Mouse (Mus musculus): ENCODE data around the gene Tdrd1. TPM values are rescaled to one million over a fixed set of nuclear protein-coding genes. Genes with fewer than 3 reads are reported as not detected.
"Not testable (repeated sequence)": the region's sequence is repeated elsewhere in the genome, so short reads cannot be mapped to it uniquely, and the experiment has no call there.

The Tdrd1 gene
- under 1 TPM; 0.44 to 0.68 TPM for total RNA-seq (2021)
- long read RNA-seq, experiment 1: 0 reads
- long read RNA-seq, experiment 2: 0 reads

GRCm38 (mm10) chr19:56826047-56826631 lies at the start of gene Tdrd1:
Gene Tdrd1 (plus strand): TSS chr19:56826209.
- no peak for DNase-seq (ENCODE audit: low spot score in 2 of 2)
- intact Hi-C loops (cut with DNase I): loop anchor here (10.0 kb wide), 1 partner anchor 189 kb away; no protein-coding TSS in a partner anchor

GRCm38 (mm10) chr19:56776719-56777382 lies 49.2 kb upstream of the Tdrd1 start:
- intact Hi-C loops (cut with DNase I): loop anchor here (2.0 kb wide), 1 partner anchor 212 kb away; no protein-coding TSS in a partner anchor
- DNase-seq (ENCODE audit: low spot score in 2 of 2): peak; percentile 48 to 62

- intact Hi-C loops (cut with DNase I): not testable (repeated sequence)
Observed at GRCm38 (mm10) chr19:56778532-56778931, 47.5 kb upstream of the Tdrd1 start.

DNA sequence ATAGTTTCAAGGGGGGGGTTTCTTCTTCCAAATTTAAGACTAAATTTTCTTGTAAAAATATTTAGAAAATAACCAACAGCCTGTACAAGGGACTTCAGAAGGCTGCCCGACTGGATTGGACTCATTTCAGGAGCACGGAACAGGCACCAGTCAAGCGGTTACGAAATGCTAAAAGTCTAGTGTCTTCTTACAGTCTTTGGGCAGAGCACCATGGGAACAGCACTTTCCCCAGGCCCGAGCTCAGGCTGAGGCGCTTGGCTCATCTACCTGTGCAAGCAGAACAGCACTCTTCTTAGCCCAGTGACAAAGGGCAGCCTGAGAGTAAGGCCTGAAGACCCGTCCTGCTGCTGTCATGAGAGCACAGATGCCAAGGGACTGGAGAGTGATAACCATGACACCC lies 38.1 kb upstream of the Tdrd1 start:
- DNase-seq (ENCODE audit: low spot score in 2 of 2): no peak
- intact Hi-C loops (cut with DNase I): no loop called here

More at GRCm38 (mm10) chr19:56778532-56778931, 47.5 kb upstream of the Tdrd1 start:
- not testable (repeated sequence) for DNase-seq (ENCODE audit: low spot score in 2 of 2)

DNA sequence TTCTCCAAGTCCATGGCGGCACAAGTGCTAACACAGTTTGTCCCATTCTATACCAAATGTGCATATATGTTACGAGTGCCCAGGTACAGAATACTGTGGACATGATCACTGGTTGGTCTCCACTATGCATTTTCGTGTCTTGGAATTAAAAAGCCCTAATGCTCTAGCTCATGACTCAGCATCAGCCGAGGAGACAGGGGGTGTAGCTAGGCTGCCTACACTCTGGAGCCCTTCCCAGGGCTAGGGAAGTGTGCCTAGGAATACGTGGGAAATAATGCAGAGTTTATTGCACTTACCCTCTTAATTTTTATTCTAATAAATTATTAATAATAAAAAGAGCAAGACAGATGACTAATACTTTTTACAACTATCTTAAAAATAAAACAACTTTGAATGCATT lies 37.1 kb upstream of the Tdrd1 start:
- intact Hi-C loops (cut with DNase I): no loop called here
- DNase-seq (ENCODE audit: low spot score in 2 of 2): no peak

- intact Hi-C loops (cut with DNase I): no loop called here
- DNase-seq (ENCODE audit: low spot score in 2 of 2): no peak
Observed at GRCm38 (mm10) chr19:56797376-56797775, 28.6 kb upstream of the Tdrd1 start.

DNA sequence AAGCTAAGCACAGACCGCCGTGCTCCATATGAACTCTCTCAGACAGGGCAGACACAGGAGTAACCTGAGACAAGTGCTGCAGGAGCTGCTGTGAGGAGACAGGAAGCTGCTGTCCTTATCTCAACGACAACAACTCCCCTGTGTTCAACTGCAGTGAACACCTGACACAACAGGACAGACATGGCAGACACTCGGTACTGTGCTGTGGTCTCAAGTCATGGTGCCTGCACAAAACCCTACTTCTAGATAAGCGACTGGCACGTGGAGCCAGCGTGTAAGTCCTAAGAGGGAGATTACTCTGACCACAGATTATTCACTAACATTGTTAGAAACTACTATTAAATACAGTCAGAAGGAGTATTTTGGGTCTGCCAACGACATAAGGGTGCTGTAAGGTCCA lies 25.8 kb upstream of the Tdrd1 start:
- no peak for DNase-seq (ENCODE audit: low spot score in 2 of 2)
- intact Hi-C loops (cut with DNase I): no loop called here

GRCm38 (mm10) chr19:56800930-56801655 lies 24.9 kb upstream of the Tdrd1 start:
- no peak for DNase-seq (ENCODE audit: low spot score in 2 of 2)
- intact Hi-C loops (cut with DNase I): no loop called here

DNA sequence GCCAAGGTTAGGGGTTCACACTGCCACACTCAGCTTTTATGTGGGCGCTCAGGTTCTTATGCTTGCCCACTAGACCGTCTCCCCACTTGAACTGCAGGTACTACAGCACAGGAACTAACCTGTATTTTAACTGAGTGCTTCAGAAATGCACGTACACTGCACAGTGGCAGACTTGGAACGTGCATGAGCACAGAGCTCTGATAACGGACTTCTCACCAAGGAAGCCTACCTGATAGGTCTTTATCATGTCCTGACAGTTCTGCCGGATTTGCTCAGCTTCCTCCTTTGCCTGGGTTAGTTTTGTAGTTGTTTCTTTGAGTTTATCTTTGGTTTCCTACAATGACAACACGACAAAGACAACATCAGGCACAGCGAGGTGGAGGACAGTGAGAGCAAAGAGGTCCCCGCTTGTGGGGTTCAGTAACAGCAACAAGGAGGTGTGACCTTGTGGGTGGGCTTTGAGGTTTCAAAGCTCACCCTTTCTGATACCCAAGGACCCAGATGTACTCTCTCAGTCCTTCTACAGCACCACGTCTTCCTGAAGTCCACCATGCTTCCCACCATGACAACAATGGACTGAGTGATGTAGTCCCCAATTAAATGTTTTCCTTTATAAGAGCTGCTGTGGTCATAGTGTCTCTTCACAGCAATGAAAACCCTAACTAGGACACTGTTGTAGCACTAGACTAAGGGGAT lies 24.2 kb upstream of the Tdrd1 start:
- DNase-seq (ENCODE audit: low spot score in 2 of 2): no peak
- intact Hi-C loops (cut with DNase I): no loop called here

DNA sequence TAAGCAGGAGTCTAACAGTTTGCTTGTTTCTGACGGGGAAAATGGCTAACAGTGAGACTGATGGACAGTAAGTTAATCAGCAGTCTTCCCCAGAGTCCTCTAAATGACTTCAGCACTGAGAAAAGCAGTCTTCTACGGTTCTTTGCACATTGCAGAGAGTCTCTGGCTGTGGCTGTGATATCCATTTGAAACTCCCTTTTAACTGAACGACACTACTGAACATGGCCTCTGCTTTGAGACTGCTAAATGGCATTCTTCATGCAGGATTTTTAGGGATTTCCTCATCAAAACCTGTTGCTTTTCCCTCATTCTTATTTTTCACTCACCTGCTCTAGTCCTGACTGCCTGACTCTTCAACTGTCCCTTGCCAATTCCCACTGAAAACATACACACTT lies 23.7 kb upstream of the Tdrd1 start:
- intact Hi-C loops (cut with DNase I): no loop called here
- no peak for DNase-seq (ENCODE audit: low spot score in 2 of 2)

DNA sequence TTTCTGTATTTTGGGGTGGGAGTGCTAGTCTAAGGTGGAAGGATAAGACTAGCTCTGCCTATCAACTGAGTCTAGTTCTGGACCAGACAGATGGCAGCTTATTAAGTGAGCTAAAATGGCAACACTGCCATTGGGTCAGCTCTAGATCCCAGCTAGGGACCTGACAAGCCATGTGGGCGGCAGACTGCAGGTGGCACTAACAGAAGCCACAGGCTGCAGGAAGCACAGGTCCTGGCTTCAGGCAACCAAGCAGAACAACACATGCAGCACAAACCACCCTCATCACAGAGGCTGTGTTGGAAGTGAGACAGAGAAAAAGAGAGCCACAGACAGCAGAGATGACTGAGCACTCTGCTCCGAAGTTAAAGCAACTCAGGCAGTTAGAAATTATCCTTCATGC lies 20.6 kb upstream of the Tdrd1 start:
- DNase-seq (ENCODE audit: low spot score in 2 of 2): no peak

DNA sequence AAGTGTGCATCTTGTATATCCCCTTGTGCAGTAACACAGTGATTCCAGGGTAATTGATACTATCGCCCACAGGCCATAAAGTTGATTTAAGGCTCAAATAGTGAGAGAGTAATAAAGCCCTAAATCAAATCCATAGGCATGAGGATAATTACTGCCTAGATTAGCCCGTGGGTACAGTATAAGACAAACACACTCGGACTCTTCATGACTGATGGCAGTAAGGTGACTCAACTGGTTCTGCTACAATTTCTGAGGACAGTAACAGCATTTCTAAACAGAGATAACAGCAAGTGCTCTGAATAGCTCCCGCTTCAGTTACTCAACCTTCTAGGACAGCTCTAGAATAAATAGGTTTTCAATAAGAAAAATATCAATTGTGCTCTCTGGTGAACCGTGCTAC lies 18.9 kb upstream of the Tdrd1 start:
- no peak for DNase-seq (ENCODE audit: low spot score in 2 of 2)
- intact Hi-C loops (cut with DNase I): no loop called here

More for the DNA sequence above, 20.6 kb upstream of the Tdrd1 start:
- intact Hi-C loops (cut with DNase I): no loop called here

GRCm38 (mm10) chr19:56808771-56809170 lies 17.2 kb upstream of the Tdrd1 start:
- intact Hi-C loops (cut with DNase I): no loop called here
- DNase-seq (ENCODE audit: low spot score in 2 of 2): no peak

DNA sequence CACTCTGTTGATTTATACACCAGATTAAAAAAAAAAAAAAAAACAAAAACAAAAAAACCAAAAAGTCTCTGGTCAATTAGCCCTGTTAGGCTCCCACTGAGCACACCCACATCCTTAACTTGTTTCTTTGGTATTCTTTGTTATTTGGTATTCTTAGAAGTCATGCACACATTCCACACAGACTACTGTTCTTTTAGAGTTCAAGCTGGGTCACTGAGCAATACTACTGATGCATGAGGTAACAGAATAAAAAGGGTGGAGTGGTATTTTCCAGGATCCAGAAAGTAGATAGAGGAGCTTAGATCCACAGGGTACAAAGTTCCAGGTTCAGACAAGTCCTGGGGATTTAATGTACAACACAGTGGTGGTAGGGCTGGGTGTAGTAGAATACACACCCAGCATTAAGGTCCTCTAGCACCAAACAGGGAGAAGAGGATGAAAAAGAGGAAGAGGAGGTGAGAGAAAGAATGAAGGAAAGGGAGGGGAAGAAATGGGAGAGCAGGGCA lies 15.3 kb upstream of the Tdrd1 start:
- no peak for DNase-seq (ENCODE audit: low spot score in 2 of 2)

GRCm38 (mm10) chr19:56811590-56811989 lies 14.4 kb upstream of the Tdrd1 start:
- peak; percentile 22 to 43 for DNase-seq (ENCODE audit: low spot score in 2 of 2)
- intact Hi-C loops (cut with DNase I): loop anchor here (5.0 kb wide), 1 partner anchor 96 kb away; no protein-coding TSS in a partner anchor

More for the DNA sequence above, 15.3 kb upstream of the Tdrd1 start:
- intact Hi-C loops (cut with DNase I): loop anchor here (5.0 kb wide), 1 partner anchor 97 kb away; no protein-coding TSS in a partner anchor

GRCm38 (mm10) chr19:56813360-56813759 lies 12.6 kb upstream of the Tdrd1 start:
- intact Hi-C loops (cut with DNase I): loop anchor here (5.0 kb wide), 1 partner anchor 94 kb away; no protein-coding TSS in a partner anchor
- no peak for DNase-seq (ENCODE audit: low spot score in 2 of 2)

DNA sequence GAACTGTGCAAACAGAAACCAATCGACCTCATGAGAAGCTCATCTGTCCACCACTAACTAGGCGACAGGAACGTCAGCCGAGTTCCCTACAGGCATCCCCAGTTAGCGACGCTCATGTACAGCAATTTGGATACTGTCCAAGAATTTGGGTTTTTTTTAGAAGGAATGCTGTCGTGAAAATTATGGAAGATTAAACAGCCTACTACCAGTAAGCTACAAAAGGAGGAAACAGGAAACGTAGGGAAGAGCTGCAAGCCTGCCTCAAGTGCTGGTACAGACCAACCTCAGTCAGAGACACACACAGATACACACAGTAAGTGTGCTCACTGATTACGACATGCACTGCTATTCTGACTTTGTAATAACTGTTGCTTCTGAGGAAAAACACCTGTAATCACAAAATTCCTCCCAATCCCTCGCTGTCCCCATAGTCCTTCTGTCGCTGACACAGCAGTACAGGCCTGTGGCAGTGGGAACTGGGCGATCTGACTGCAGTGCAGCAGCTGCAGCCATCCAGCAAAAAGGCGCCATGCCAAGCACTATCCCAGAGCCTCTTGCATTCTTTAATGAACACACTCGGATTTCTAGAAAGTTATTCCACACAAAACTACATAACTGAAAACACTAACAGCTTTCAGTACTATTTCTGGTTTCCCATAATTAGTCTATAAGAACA lies 8.0 kb upstream of the Tdrd1 start:
- intact Hi-C loops (cut with DNase I): no loop called here
- peak; percentile 48 to 50 for DNase-seq (ENCODE audit: low spot score in 2 of 2)

DNA sequence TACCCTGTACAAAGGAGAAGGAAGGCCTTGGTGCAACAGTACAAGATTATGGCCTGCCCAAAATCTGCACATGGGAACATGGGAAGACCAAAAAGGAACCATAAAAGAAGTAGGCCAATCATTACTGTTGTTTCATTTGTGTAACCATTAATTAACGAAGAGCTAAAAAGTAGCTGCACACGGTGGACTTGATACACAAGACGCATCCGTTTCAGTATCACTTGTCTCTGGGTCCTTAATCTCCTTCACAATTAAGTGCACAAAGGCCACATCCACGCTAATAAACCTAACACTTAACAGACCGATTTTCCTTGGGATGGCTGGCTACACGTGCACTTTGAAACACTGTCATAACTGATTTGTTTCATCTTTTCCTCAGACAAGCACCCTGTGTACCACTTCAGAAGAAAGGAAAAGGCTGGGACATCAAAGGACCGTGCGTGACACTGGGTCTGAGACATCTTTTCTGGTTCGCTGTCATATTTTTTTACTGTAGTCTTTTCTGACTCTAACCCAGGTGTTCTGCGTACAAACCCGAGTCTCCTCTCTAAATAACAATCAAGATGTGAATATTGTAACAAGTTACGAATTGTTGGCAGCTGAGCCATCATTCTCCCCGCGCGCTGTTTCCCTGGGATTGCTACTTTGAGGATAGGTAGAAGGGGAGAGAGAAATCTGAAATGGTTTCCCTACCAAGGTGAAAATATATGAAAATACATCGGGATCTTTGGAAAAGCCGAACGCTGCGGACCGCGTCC lies 4.8 kb upstream of the Tdrd1 start:
- DNase-seq (ENCODE audit: low spot score in 2 of 2): no peak
- intact Hi-C loops (cut with DNase I): loop anchor here (10.0 kb wide), 1 partner anchor 194 kb away; no protein-coding TSS in a partner anchor
